9 mouse cellular contexts compared by ENCODE assay signal in genomic region chr1:51643640-51644039, GRCm38 (mm10).
A peak's percentile ranks its signal among the peaks of the same experiment; 100 is the strongest.
DNase-seq lines count a peak whose midpoint lies in the region.
"Had no signal": no experiment of that assay in that cellular context is flagged by ENCODE, and none has a peak within 500 bp of the region (broad histone marks: within the 10 kb centered on the region; RNA-seq: fewer than 3 reads in every experiment).

No protein-coding gene starts in this region.

- peak; percentile 6 to 32 for DNase-seq in lung, adult 18-20 months
- DNase-seq in lung, postnatal 14 days, result no peak
- DNase-seq in 416B (ENCODE audit: low read depth), result peak; percentile 24
- peak; percentile 22 for DNase-seq in MN1 (ENCODE audit: low spot score)
- DNase-seq in lung, postnatal 36 days, result peak; percentile 16
- DNase-seq in left cerebral cortex, postnatal 36 days (ENCODE audit: low spot score in 2 of 2), result no peak
- no peak for DNase-seq in heart, postnatal 4 days
- DNase-seq: adrenal gland, postnatal 10 days; thymus, postnatal 14 days had no signal

- intact Hi-C loops in left cerebral cortex, postnatal 36 days (cut with DNase I), result no loop called here

Comparison
In these comparisons a context has a peak if more than half of its experiments do, and no peak if none do; other contexts are left out.
1. DNase-seq: peak in lung, adult 18-20 months (2 of 2), 416B (single experiment), MN1 (single experiment) and lung, postnatal 36 days (single experiment); none in lung, postnatal 14 days (single experiment), left cerebral cortex, postnatal 36 days (0 of 2) and heart, postnatal 4 days (single experiment).